Mouse (Mus musculus) MEL (cell line): ENCODE measurements around the gene Cadm4.

ENCODE experiments used
- CHD1 ChIP-seq: IDR thresholded peaks from 2 replicates; pipeline ENCODE4 v1.6.1; 2012; ENCODE audit warnings: low read depth, mild to moderate bottlenecking, inconsistent platforms, low read length, improper control_type of control experiment
- CTCF ChIP-seq, 3 experiments: IDR thresholded peaks in 2 of 3; conservative IDR thresholded peaks in 1 of 3; 2 replicates each; pipeline ENCODE4 v1.5.1; 2011 to 2012; ENCODE audit warnings: low read length in 3 of 3, low read depth in 2 of 3, mild to moderate bottlenecking in 2 of 3, improper control_type of control experiment in 1 of 3, inconsistent platforms in 1 of 3, mixed read lengths in 1 of 3, moderate library complexity in 1 of 3; ENCODE audit not compliant: control insufficient read depth in 1 of 3, insufficient read depth in 1 of 3, poor library complexity in 1 of 3, severe bottlenecking in 1 of 3
- EP300 ChIP-seq, 2 experiments: IDR thresholded peaks; 2 replicates each; pipeline ENCODE4 v1.6.1; 2011; ENCODE audit warnings: improper control_type of control experiment in 2 of 2, low read length in 2 of 2, low read depth in 1 of 2, mild to moderate bottlenecking in 1 of 2
- ETS1 ChIP-seq: IDR thresholded peaks from 2 replicates; pipeline ENCODE4 v1.6.1; 2012; ENCODE audit warnings: low read depth, mild to moderate bottlenecking, inconsistent platforms, low read length, improper control_type of control experiment, moderate library complexity
- HCFC1 ChIP-seq: IDR thresholded peaks from 2 replicates; pipeline ENCODE4 v1.6.1; 2012; ENCODE audit warnings: low read depth, mild to moderate bottlenecking, inconsistent platforms, low read length, improper control_type of control experiment, moderate library complexity
- MAFK ChIP-seq: IDR thresholded peaks from 2 replicates; pipeline ENCODE4 v1.6.1; 2011; ENCODE audit warnings: low read depth, mild to moderate bottlenecking, low read length, improper control_type of control experiment, borderline replicate concordance
- MAX ChIP-seq: IDR thresholded peaks from 2 replicates; pipeline ENCODE4 v1.6.1; 2011; ENCODE audit warnings: low read length, improper control_type of control experiment
- MAZ ChIP-seq: IDR thresholded peaks from 2 replicates; pipeline ENCODE4 v1.6.1; 2012; ENCODE audit warnings: low read depth, mild to moderate bottlenecking, inconsistent platforms, low read length, improper control_type of control experiment
- POLR2A ChIP-seq, 2 experiments: IDR thresholded peaks; 2 replicates each; pipeline ENCODE4 v1.6.1; 2011 to 2012; ENCODE audit warnings: low read length in 2 of 2, mild to moderate bottlenecking in 2 of 2, control low read depth in 1 of 2, improper control_type of control experiment in 1 of 2, low read depth in 1 of 2, moderate library complexity in 1 of 2; ENCODE audit not compliant: control insufficient read depth in 1 of 2, insufficient read depth in 1 of 2, poor library complexity in 1 of 2
- POLR2AphosphoS2 ChIP-seq: IDR thresholded peaks from 2 replicates; pipeline ENCODE4 v1.6.1; 2011; ENCODE audit warnings: low read length, improper control_type of control experiment
- TCF12 ChIP-seq: IDR thresholded peaks from 2 replicates; pipeline ENCODE4 v1.6.1; 2014; ENCODE audit warnings: low read depth, mild to moderate bottlenecking, inconsistent platforms, low read length, improper control_type of control experiment, moderate library complexity
- UBTF ChIP-seq: IDR thresholded peaks from 2 replicates; pipeline ENCODE4 v1.6.1; 2012; ENCODE audit warnings: low read depth, mild to moderate bottlenecking, inconsistent platforms, low read length, improper control_type of control experiment, moderate library complexity, borderline replicate concordance; ENCODE audit not compliant: insufficient read depth
- USF1 ChIP-seq: IDR thresholded peaks from 2 replicates; pipeline ENCODE4 v1.6.1; 2014; ENCODE audit warnings: low read depth, mild to moderate bottlenecking, inconsistent platforms, low read length, improper control_type of control experiment, moderate library complexity
- USF2 ChIP-seq, 2 experiments: IDR thresholded peaks; 2 replicates each; pipeline ENCODE4 v1.6.1; 2011 to 2012; ENCODE audit warnings: improper control_type of control experiment in 2 of 2, low read length in 2 of 2, borderline replicate concordance in 1 of 2, inconsistent platforms in 1 of 2, low read depth in 1 of 2, mild to moderate bottlenecking in 1 of 2; ENCODE audit not compliant: insufficient read depth in 1 of 2

- TF ChIP-seq MAZ (no peak), EP300 (IDR thresholded peaks at IDR 0.05; ENCODE audit: low read depth in 1 of 2, low read length in 2 of 2) (no peak), CTCF (IDR thresholded peaks at IDR 0.05 in 2 of 3, conservative IDR thresholded peaks at IDR 0.05 in 1 of 3; ENCODE audit: control insufficient read depth in 1 of 3, insufficient read depth in 1 of 3, low read depth in 2 of 3, low read length in 3 of 3, poor library complexity in 1 of 3, severe bottlenecking in 1 of 3) (no peak), POLR2A (IDR thresholded peaks at IDR 0.05; ENCODE audit: control insufficient read depth in 1 of 2, insufficient read depth in 1 of 2, low read depth in 1 of 2, low read length in 2 of 2, poor library complexity in 1 of 2) (no peak), ETS1 (no peak), UBTF (no peak), USF2 (IDR thresholded peaks at IDR 0.05; ENCODE audit: borderline replicate concordance in 1 of 2, insufficient read depth in 1 of 2, low read depth in 1 of 2, low read length in 2 of 2) (no peak), MAX (no peak), MAFK (no peak), HCFC1 (no peak), TCF12 (no peak), USF1 (no peak), CHD1 (no peak), POLR2AphosphoS2 (no peak)
Measured at GRCm38 (mm10) chr7:24478911-24479310, 2.9 kb upstream of the Cadm4 start.
